Mouse (Mus musculus) midbrain, embryonic 11.5 days (tissue): ENCODE measurements around the gene Tfr2. TPM values are rescaled to one million over a fixed set of nuclear protein-coding genes. Genes with fewer than 3 reads are reported as not detected.

Experiments
- ATAC-seq: fragments of 200-750 bp; cut with Nextera tagmentation; 2 replicates; pipeline ENCODE4 v1.8.0; 2017; ENCODE audit warnings: moderate TSS enrichment, moderate library complexity; ENCODE audit not compliant: low FRiP score
- DNase-seq: peaks from one replicate; pipeline ENCODE4 v3.0.0; 2015; ENCODE audit warnings: low spot score; ENCODE audit errors: missing footprints
- H3K27ac ChIP-seq: fragments of 300-500 bp; sonication (generic); 2 replicates; pipeline ENCODE4 v1.5.1; 2014; ENCODE audit warnings: low read depth, low read length
- H3K27me3 ChIP-seq: fragments of 300-500 bp; sonication (generic); 2 replicates; pipeline ENCODE4 v1.6.1; 2014; ENCODE audit warnings: mild to moderate bottlenecking, low read length, moderate library complexity, mixed read lengths; ENCODE audit not compliant: control insufficient read depth, insufficient read depth
- H3K36me3 ChIP-seq: fragments of 300-500 bp; sonication (generic); 2 replicates; pipeline ENCODE4 v1.6.1; 2014; ENCODE audit warnings: mild to moderate bottlenecking, low read length, moderate library complexity, mixed read lengths; ENCODE audit not compliant: control insufficient read depth, insufficient read depth
- H3K4me1 ChIP-seq: fragments of 300-500 bp; sonication (generic); 2 replicates; pipeline ENCODE4 v1.6.1; 2014; ENCODE audit warnings: low read length; ENCODE audit not compliant: control insufficient read depth, insufficient read depth
- H3K4me2 ChIP-seq: fragments of 300-500 bp; sonication (generic); 2 replicates; pipeline ENCODE4 v1.6.1; 2014; ENCODE audit warnings: mild to moderate bottlenecking, moderate library complexity
- H3K4me3 ChIP-seq: fragments of 300-500 bp; sonication (generic); 2 replicates; pipeline ENCODE4 v1.5.1; 2014; ENCODE audit warnings: low read depth, low read length
- H3K9ac ChIP-seq: fragments of 300-500 bp; sonication (generic); 2 replicates; pipeline ENCODE4 v1.6.1; 2014; ENCODE audit warnings: low read length
- H3K9me3 ChIP-seq: fragments of 300-500 bp; sonication (generic); 2 replicates; pipeline ENCODE4 v1.6.1; 2016; ENCODE audit warnings: low read length; ENCODE audit not compliant: control insufficient read depth
- WGBS: fragments of 180-500 bp; shearing (Covaris S2); extraction: QIAGEN DNeasy Blood & Tissue Kit; methylation state at CpG from one replicate; pipeline ENCODE4 v1.1.7; 2014; 5-methylcytosine and 5-hydroxymethylcytosine counted together
- microRNA-seq: library from miRNA; unstranded; fragments of <30 nt; microRNA quantifications from one replicate; pipeline ENCODE4, GENCODE M21; 2017
- polyA plus RNA-seq: library from polyadenylated mRNA; unstranded; fragments of >200 nt; fragmentation: Nextera tagmentation; extraction: Ambion mirVana; gene quantifications from 2 replicates; pipeline ENCODE4 v1.2.1, GENCODE M21; 2014

The Tfr2 gene
- polyA plus RNA-seq, 1 experiment from 2014 or later: 2.0 TPM

- peak overlapping the region; percentile 75 for H3K4me3 ChIP-seq
These were observed 61.0 kb downstream of the Tfr2 start for GRCm38 (mm10) chr5:137630602-137631001.

GRCm38 (mm10) chr5:137631171-137631570 lies 61.5 kb downstream of the Tfr2 start:
- Histone ChIP-seq H3K27ac (no peak overlapping the region), H3K27me3 (no peaks in the 10 kb centered on the region), H3K36me3 (no peaks in the 10 kb centered on the region; the same call in 1 of the 2 replicates), H3K9ac (no peak overlapping the region), H3K9me3 (no peaks in the 10 kb centered on the region), H3K4me2 (no peak overlapping the region), H3K4me1 (peaks cover 20% of the 10 kb centered on the region), H3K4me3 (no peak overlapping the region)
- DNase-seq (peak; percentile 75), ATAC-seq (no peak)
- WGBS: 69% methylated on average over 9 of the region's 9 CpGs

More at GRCm38 (mm10) chr5:137630602-137631001, 61.0 kb downstream of the Tfr2 start:
- H3K9ac ChIP-seq: no peak overlapping the region
- 63% methylated on average over 3 of the region's 3 CpGs for WGBS
- peak; percentile 79 for DNase-seq
- H3K27ac ChIP-seq: 0 out of 2 replicates have a peak overlapping the region, but pooled peaks have one; percentile 4
- no peak for ATAC-seq
- H3K4me2 ChIP-seq: peak overlapping the region; percentile 61
- H3K4me1 ChIP-seq: peaks cover 20% of the 10 kb centered on the region
- no peaks in the 10 kb centered on the region for H3K9me3 ChIP-seq
- no peaks in the 10 kb centered on the region; the same call in 1 of the 2 replicates for H3K36me3 ChIP-seq
- no peaks in the 10 kb centered on the region for H3K27me3 ChIP-seq

GRCm38 (mm10) chr5:137631591-137631990 lies 62.0 kb downstream of the Tfr2 start:
- Histone ChIP-seq H3K4me1 (peaks cover 20% of the 10 kb centered on the region), H3K36me3 (no peaks in the 10 kb centered on the region; the same call in 1 of the 2 replicates), H3K9me3 (no peaks in the 10 kb centered on the region), H3K4me3 (no peak overlapping the region), H3K9ac (no peak overlapping the region), H3K27me3 (no peaks in the 10 kb centered on the region), H3K27ac (no peak overlapping the region), H3K4me2 (no peak overlapping the region)
- WGBS: 72% methylated on average over 4 of the region's 4 CpGs
- ATAC-seq: no peak
- no peak for DNase-seq

GRCm38 (mm10) chr5:137633397-137634084 lies 63.9 kb downstream of the Tfr2 start:
- no peak for DNase-seq
- Histone ChIP-seq H3K36me3 (peaks cover 6% of the 10 kb centered on the region), H3K27me3 (no peaks in the 10 kb centered on the region), H3K4me3 (no peak overlapping the region), H3K9me3 (no peaks in the 10 kb centered on the region), H3K27ac (no peak overlapping the region), H3K9ac (no peak overlapping the region), H3K4me1 (peaks cover 20% of the 10 kb centered on the region), H3K4me2 (no peak overlapping the region)
- ATAC-seq: no peak
- 83% methylated on average over 12 of the region's 12 CpGs for WGBS

Small RNAs within 50 kb of the gene (microRNA-seq; reads per million reads assigned to microRNA genes)
- 0.95 reads per million for gene Mir6418

Other genes with a start within 250 kb of the Tfr2 start
- gene Slc12a9, start 236.2 kb upstream of the Tfr2 start, polyA plus RNA-seq: 5.8 TPM in 2 replicates
- 19.0 and 20.8 TPM in 2 replicates for gene Ephb4, start 219.7 kb upstream of the Tfr2 start, polyA plus RNA-seq
- 0.03 TPM in 2 replicates for gene Zan, start 92.8 kb upstream of the Tfr2 start, polyA plus RNA-seq
- gene Pop7, start 67.3 kb upstream of the Tfr2 start, polyA plus RNA-seq: 54.8 and 57.4 TPM in 2 replicates
- gene Gigyf1, start 51.3 kb upstream of the Tfr2 start, polyA plus RNA-seq: 10.5 and 10.6 TPM in 2 replicates
- 0.72 and 1.4 TPM in 2 replicates for gene Epo, start 36.6 kb upstream of the Tfr2 start, polyA plus RNA-seq
- gene Gnb2, start 36.3 kb upstream of the Tfr2 start, polyA plus RNA-seq: 432 and 501 TPM in 2 replicates
- 30.6 and 31.1 TPM in 2 replicates for gene Actl6b, start 16.3 kb upstream of the Tfr2 start, polyA plus RNA-seq
- gene Mospd3, start 31.2 kb downstream of the Tfr2 start, polyA plus RNA-seq: 19.0 and 19.8 TPM in 2 replicates
- 58.8 and 61.4 TPM in 2 replicates for gene Pcolce, start 43.9 kb downstream of the Tfr2 start, polyA plus RNA-seq
- 0.10 and 0.16 TPM in 2 replicates for gene Fbxo24, start 59.2 kb downstream of the Tfr2 start, polyA plus RNA-seq
- gene Lrch4, start 59.3 kb downstream of the Tfr2 start, polyA plus RNA-seq: 27.3 and 28.3 TPM in 2 replicates
- gene Gm20605, start 59.3 kb downstream of the Tfr2 start, polyA plus RNA-seq: 4.5 and 5.8 TPM in 2 replicates
- gene Sap25, start 71.5 kb downstream of the Tfr2 start, polyA plus RNA-seq: 4.5 and 6.8 TPM in 2 replicates
- gene Irs3, start 75.9 kb downstream of the Tfr2 start, polyA plus RNA-seq: 0.19 and 0.34 TPM in 2 replicates
- 13.6 and 14.9 TPM in 2 replicates for gene Agfg2, start 114.9 kb downstream of the Tfr2 start, polyA plus RNA-seq
- gene Nyap1, start 171.8 kb downstream of the Tfr2 start, polyA plus RNA-seq: 4.8 TPM in 2 replicates
- 47.0 and 62.9 TPM in 2 replicates for gene Tsc22d4, start 175.9 kb downstream of the Tfr2 start, polyA plus RNA-seq
- gene Ppp1r35, start 209.0 kb downstream of the Tfr2 start, polyA plus RNA-seq: 73.3 and 83.1 TPM in 2 replicates
- 11.4 and 11.5 TPM in 2 replicates for gene Mepce, start 217.8 kb downstream of the Tfr2 start, polyA plus RNA-seq
- 11.4 and 14.8 TPM in 2 replicates for gene Zcwpw1, start 218.0 kb downstream of the Tfr2 start, polyA plus RNA-seq